Mouse (Mus musculus) left cerebral cortex, postnatal 25 days (tissue): ENCODE measurements around the gene Clcn6. TPM values are rescaled to one million over a fixed set of nuclear protein-coding genes. Genes with fewer than 3 reads are reported as not detected.

Experiments used
- DNase-seq, 2 experiments: peaks; one replicate each; pipeline ENCODE4 v3.0.0; 2022; ENCODE audit warnings: low spot score in 2 of 2, mixed read lengths in 1 of 2
- intact Hi-C: fragments of 180-260 bp; cut with DNase I; formaldehyde crosslinking; loops from one replicate; pipeline ENCODE4 v1.15.1; 2025
- total RNA-seq, 2 experiments: library from RNA; stranded (reverse); gene quantifications; 2 replicates each; pipeline ENCODE4 v1.2.3; 2021

Clcn6 gene
- total RNA-seq, 2 experiments from 2014 or later, result 70.9 to 73.9 TPM

GRCm38 (mm10) chr4:148001866-148002265 lies 36.8 kb downstream of the Clcn6 start:
- intact Hi-C loops, result no loop called here
- no peak for DNase-seq

- intact Hi-C loops, result no loop called here
- DNase-seq, result no peak
These were observed 37.4 kb downstream of the Clcn6 start for GRCm38 (mm10) chr4:148001013-148001789.

- intact Hi-C loops, result no loop called here
- DNase-seq, result no peak
These were observed 38.3 kb downstream of the Clcn6 start, which contains the start of gene Nppa for GRCm38 (mm10) chr4:148000202-148000772. Gene Nppa (plus strand): TSS chr4:148000722.

GRCm38 (mm10) chr4:147995311-147995710 lies 43.3 kb downstream of the Clcn6 start:
- DNase-seq, result no peak

GRCm38 (mm10) chr4:147993571-147994095 lies 45.0 kb downstream of the Clcn6 start:
- no peak for DNase-seq
- intact Hi-C loops, result no loop called here

More at GRCm38 (mm10) chr4:147995311-147995710, 43.3 kb downstream of the Clcn6 start:
- intact Hi-C loops, result no loop called here

- DNase-seq, result no peak
- intact Hi-C loops, result no loop called here
These were observed 53.2 kb downstream of the Clcn6 start, which contains the start of gene Nppb for GRCm38 (mm10) chr4:147985205-147986132. Gene Nppb (plus strand): TSS chr4:147985788.

- intact Hi-C loops, result no loop called here
- no peak for DNase-seq
These were observed 59.2 kb downstream of the Clcn6 start for GRCm38 (mm10) chr4:147979441-147979860.

GRCm38 (mm10) chr4:147978391-147978790 lies 60.2 kb downstream of the Clcn6 start:
- intact Hi-C loops, result no loop called here
- no peak for DNase-seq

- DNase-seq, result no peak
- intact Hi-C loops, result no loop called here
These were observed 60.9 kb downstream of the Clcn6 start for GRCm38 (mm10) chr4:147977726-147978125.

- intact Hi-C loops, result no loop called here
- DNase-seq, result no peak
These were observed 62.4 kb downstream of the Clcn6 start for GRCm38 (mm10) chr4:147976237-147976636.

- intact Hi-C loops, result no loop called here
- no peak for DNase-seq
These were observed 69.3 kb downstream of the Clcn6 start for GRCm38 (mm10) chr4:147969337-147969736.

GRCm38 (mm10) chr4:147968816-147969215 lies 69.8 kb downstream of the Clcn6 start:
- DNase-seq, result no peak
- intact Hi-C loops, result no loop called here

- no peak for DNase-seq
- intact Hi-C loops, result no loop called here
These were observed 72.9 kb downstream of the Clcn6 start for GRCm38 (mm10) chr4:147965712-147966111.

- DNase-seq, result no peak
- intact Hi-C loops, result no loop called here
These were observed 75.0 kb downstream of the Clcn6 start for GRCm38 (mm10) chr4:147963623-147964022.

GRCm38 (mm10) chr4:147962781-147963180 lies 75.8 kb downstream of the Clcn6 start:
- intact Hi-C loops, result no loop called here
- peak in 1 of 2 experiments; percentile 20 for DNase-seq

GRCm38 (mm10) chr4:147959881-147960831 lies 78.5 kb downstream of the Clcn6 start:
- peak; percentile 60 to 65 for DNase-seq
- intact Hi-C loops, result no loop called here

GRCm38 (mm10) chr4:147957141-147957540 lies 81.5 kb downstream of the Clcn6 start:
- intact Hi-C loops, result no loop called here
- no peak for DNase-seq
